Comparison of ENCODE assay signal across 9 mouse cellular contexts in the genomic region with DNA sequence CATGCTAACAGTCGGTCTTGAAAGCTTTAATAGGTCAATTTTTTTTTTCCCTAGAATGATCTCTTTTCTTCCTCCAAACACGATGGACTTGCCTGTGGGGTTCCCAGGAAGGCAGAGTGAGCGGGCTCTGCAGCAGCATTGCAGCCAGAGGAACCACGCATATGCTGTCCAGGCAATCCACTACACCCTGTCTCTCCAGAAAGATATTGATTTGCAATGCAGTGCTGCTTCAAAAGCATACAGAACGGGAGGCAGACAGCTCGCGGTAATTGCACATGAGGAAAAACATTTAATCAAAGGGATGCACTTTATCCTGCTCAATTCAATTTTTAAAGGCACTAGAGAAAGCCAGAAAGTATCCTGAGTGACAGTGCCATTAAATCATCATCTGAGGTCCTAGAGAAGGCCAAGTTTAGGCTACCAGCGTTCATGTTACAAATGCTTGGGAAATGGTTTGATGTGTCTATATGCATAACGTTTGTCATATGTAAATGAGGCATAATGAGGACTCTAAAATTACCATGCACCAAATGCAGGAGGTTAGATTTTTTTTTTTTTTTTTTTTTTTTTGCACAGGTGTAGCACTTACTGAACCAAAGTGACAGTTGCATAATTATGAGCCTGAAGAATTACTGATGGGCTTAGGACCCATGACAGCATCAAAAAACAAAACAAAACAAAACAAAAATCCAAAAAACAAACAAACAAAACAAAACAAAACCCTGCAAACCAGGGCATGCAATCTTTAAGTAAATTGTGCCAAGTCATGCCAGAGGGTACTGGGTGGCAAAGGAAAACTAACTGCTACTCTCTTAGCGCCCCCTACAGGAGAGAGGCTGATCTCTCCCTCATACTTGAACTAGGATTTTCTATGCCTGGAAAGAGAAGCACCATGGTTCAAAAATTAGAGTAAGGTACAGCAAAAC.
DNase-seq lines count a peak whose midpoint lies in the region; ATAC-seq and TF ChIP-seq lines count a peak whose summit lies in the region.
"Had no signal": no experiment of that assay in that cellular context is flagged by ENCODE, and none has a peak within 500 bp of the region (broad histone marks: within the 10 kb centered on the region; RNA-seq: fewer than 3 reads in every experiment).

No protein-coding gene starts in this region.

- peak; percentile 54; the same call in 1 of the 2 replicates for ATAC-seq in embryonic facial prominence, embryonic 11.5 days (replicated peaks; ENCODE audit: insufficient number of reproducible peaks, low FRiP score, low TSS enrichment, low read depth)
- no peak for ATAC-seq in heart, embryonic 15.5 days (replicated peaks; ENCODE audit: insufficient number of reproducible peaks, insufficient read depth, low FRiP score, low read depth)

- no peaks in the 10 kb centered on the region for H3K9me3 ChIP-seq in embryonic facial prominence, embryonic 11.5 days (replicated peaks; ENCODE audit: control insufficient read depth, low read length)
- H3K9me3 ChIP-seq in heart, embryonic 15.5 days (replicated peaks): no peaks in the 10 kb centered on the region

- H3K4me2 ChIP-seq in embryonic facial prominence, embryonic 11.5 days (ENCODE audit: low read depth, low read length): no peak overlapping the region
- peak overlapping the region; percentile 37 for H3K4me2 ChIP-seq in heart, embryonic 15.5 days

- H3K4me3 ChIP-seq in embryonic facial prominence, embryonic 11.5 days (ENCODE audit: low read depth, low read length): no peak overlapping the region
- H3K4me3 ChIP-seq in heart, embryonic 15.5 days: no peak overlapping the region
- no peak overlapping the region for H3K4me3 ChIP-seq in lung, adult 2 months (replicated peaks; ENCODE audit: extremely low read depth, low read depth, low read length)

- no peaks in the 10 kb centered on the region for H3K36me3 ChIP-seq in embryonic facial prominence, embryonic 11.5 days (replicated peaks; ENCODE audit: control insufficient read depth, insufficient read depth, low read depth, low read length)
- no peaks in the 10 kb centered on the region for H3K36me3 ChIP-seq in heart, embryonic 15.5 days

- H3K27me3 ChIP-seq in embryonic facial prominence, embryonic 11.5 days (ENCODE audit: control insufficient read depth, insufficient read depth, low read length): no peaks in the 10 kb centered on the region
- H3K27me3 ChIP-seq in heart, embryonic 15.5 days: no peaks in the 10 kb centered on the region

- peak; percentile 60 for DNase-seq in gastrocnemius, adult 18-20 months (ENCODE audit: low spot score)
- no peak for DNase-seq in gastrocnemius, postnatal 25 days
- peak; percentile 80 for DNase-seq in adrenal gland, postnatal 14 days
- DNase-seq in embryonic facial prominence, embryonic 11.5 days (ENCODE audit: low spot score): peak; percentile 75
- peak; percentile 20 to 69 for DNase-seq in kidney, postnatal 36 days
- peak; percentile 39 for DNase-seq in lung, adult 2 months
- peak; percentile 82 for DNase-seq in retina, embryonic 14.5 days (ENCODE audit: low spot score)

- no peaks in the 10 kb centered on the region for H3K4me1 ChIP-seq in embryonic facial prominence, embryonic 11.5 days (ENCODE audit: control insufficient read depth, insufficient read depth, low read length)
- H3K4me1 ChIP-seq in heart, embryonic 15.5 days (replicated peaks): peaks cover 22% of the 10 kb centered on the region
- H3K4me1 ChIP-seq in lung, adult 2 months (ENCODE audit: control insufficient read depth, insufficient read depth, low read length): peaks cover 16% of the 10 kb centered on the region

- no peak overlapping the region for H3K27ac ChIP-seq in embryonic facial prominence, embryonic 11.5 days (replicated peaks; ENCODE audit: low read depth, low read length)
- H3K27ac ChIP-seq in heart, embryonic 15.5 days: no peak overlapping the region
- H3K27ac ChIP-seq: macrophage had no signal

- WGBS in embryonic facial prominence, embryonic 11.5 days: 45% methylated on average over 10 of the region's 10 CpGs
- WGBS in heart, embryonic 15.5 days: 36% methylated on average over 10 of the region's 10 CpGs
- WGBS in lung, adult 2 months: 61% methylated on average over 10 of the region's 10 CpGs

- peak; percentile 52 for TF ChIP-seq CTCF in lung, adult 2 months (IDR thresholded peaks at IDR 0.05; ENCODE audit: insufficient read depth, low read length)

- TF ChIP-seq POLR2A in lung, adult 2 months (IDR thresholded peaks at IDR 0.05; ENCODE audit: borderline replicate concordance, extremely low read depth, low read depth, low read length): no peak

- H3K9ac ChIP-seq in embryonic facial prominence, embryonic 11.5 days (replicated peaks; ENCODE audit: low read length): no peak overlapping the region
- H3K9ac ChIP-seq in heart, embryonic 15.5 days: no peak overlapping the region
